Mouse (Mus musculus): Measurements from ENCODE around the gene Tmem53. TPM values are rescaled to one million over a fixed set of nuclear protein-coding genes. Genes with fewer than 3 reads are reported as not detected.

Tmem53 gene
- total and polyA plus RNA-seq, 3 experiments: 0.65 to 1.3 TPM; not detected in 1

- no peak overlapping the region for H3K27ac ChIP-seq (ENCODE audit: control insufficient read depth, low read depth, low read length)
- H3K4me3 ChIP-seq (ENCODE audit: control insufficient read depth in 1 of 2, insufficient read depth in 1 of 2, low read depth in 2 of 2, low read length in 2 of 2): no peak overlapping the region
- no peaks in the 10 kb centered on the region for H3K79me2 ChIP-seq (ENCODE audit: control insufficient read depth, insufficient read depth, low read length, poor library complexity)
- DNase-seq (ENCODE audit: low read depth, low spot score): no peak
- no peaks in the 10 kb centered on the region for H3K9me3 ChIP-seq (replicated peaks; ENCODE audit: insufficient read depth, low read length)
- H3K36me3 ChIP-seq (ENCODE audit: control insufficient read depth in 1 of 2, insufficient read depth in 2 of 2, low read length in 2 of 2): peaks cover 0 to 3% of the 10 kb centered on the region in 2 experiments; a peak in 1 of 4 replicates
- TF ChIP-seq BHLHE40 (IDR thresholded peaks at IDR 0.05; ENCODE audit: borderline replicate concordance, low read depth, low read length) (no peak), MXI1 (IDR thresholded peaks at IDR 0.05; ENCODE audit: low read depth, low read length) (no peak), CTCF (IDR thresholded peaks at IDR 0.05 in 2 of 3, conservative IDR thresholded peaks at IDR 0.05 in 1 of 3; ENCODE audit: control insufficient read depth in 1 of 3, insufficient read depth in 1 of 3, low read depth in 2 of 3, low read length in 3 of 3, poor library complexity in 1 of 3, severe bottlenecking in 1 of 3) (no peak), CHD2 (IDR thresholded peaks at IDR 0.05; ENCODE audit: low read length) (no peak), TBP (IDR thresholded peaks at IDR 0.05; ENCODE audit: low read depth, low read length) (no peak), USF2 (IDR thresholded peaks at IDR 0.05; ENCODE audit: borderline replicate concordance in 1 of 2, insufficient read depth in 1 of 2, low read depth in 1 of 2, low read length in 2 of 2) (no peak), CHD1 (IDR thresholded peaks at IDR 0.05; ENCODE audit: low read depth, low read length) (no peak), ZMIZ1 (IDR thresholded peaks at IDR 0.05; ENCODE audit: low read depth, low read length) (no peak), TAL1 (IDR thresholded peaks at IDR 0.05; ENCODE audit: low read length) (no peak)
- H3K9ac ChIP-seq (ENCODE audit: control insufficient read depth, low read depth, low read length, poor library complexity, severe bottlenecking): no peak overlapping the region
- peaks cover 0 to 11% of the 10 kb centered on the region in 2 experiments; a peak in 2 of 4 replicates for H3K4me1 ChIP-seq (ENCODE audit: control insufficient read depth in 1 of 2, insufficient read depth in 2 of 2, low read length in 2 of 2)
- H3K27me3 ChIP-seq (ENCODE audit: control insufficient read depth in 1 of 2, insufficient read depth in 2 of 2, low read length in 2 of 2): no peaks in the 10 kb centered on the region
Measured at GRCm38 (mm10) chr4:117262101-117262913, 10.6 kb downstream of the Tmem53 start.

- peaks cover 0 to 3% of the 10 kb centered on the region in 2 experiments; a peak in 1 of 4 replicates for H3K36me3 ChIP-seq (ENCODE audit: control insufficient read depth in 1 of 2, insufficient read depth in 2 of 2, low read length in 2 of 2)
- no peak overlapping the region for H3K27ac ChIP-seq (ENCODE audit: control insufficient read depth, low read depth, low read length)
- no peaks in the 10 kb centered on the region for H3K27me3 ChIP-seq (ENCODE audit: control insufficient read depth in 1 of 2, insufficient read depth in 2 of 2, low read length in 2 of 2)
- H3K4me1 ChIP-seq (ENCODE audit: control insufficient read depth in 1 of 2, insufficient read depth in 2 of 2, low read length in 2 of 2): peaks cover 0 to 11% of the 10 kb centered on the region in 2 experiments; a peak in 2 of 4 replicates
- no peak for TF ChIP-seq JUND (IDR thresholded peaks at IDR 0.05; ENCODE audit: low read depth, low read length)
- no peak for TF ChIP-seq TAL1 (IDR thresholded peaks at IDR 0.05; ENCODE audit: low read length)
- TF ChIP-seq CHD2 (IDR thresholded peaks at IDR 0.05; ENCODE audit: low read length): no peak
- TF ChIP-seq MXI1 (IDR thresholded peaks at IDR 0.05; ENCODE audit: low read depth, low read length): no peak
- TF ChIP-seq CHD1 (IDR thresholded peaks at IDR 0.05; ENCODE audit: low read depth, low read length): no peak
- DNase-seq (ENCODE audit: low read depth, low spot score): no peak
- no peak overlapping the region for H3K4me3 ChIP-seq (ENCODE audit: control insufficient read depth in 1 of 2, insufficient read depth in 1 of 2, low read depth in 2 of 2, low read length in 2 of 2)
- no peak overlapping the region for H3K9ac ChIP-seq (ENCODE audit: control insufficient read depth, low read depth, low read length, poor library complexity, severe bottlenecking)
- no peaks in the 10 kb centered on the region for H3K9me3 ChIP-seq (replicated peaks; ENCODE audit: insufficient read depth, low read length)
- no peaks in the 10 kb centered on the region for H3K79me2 ChIP-seq (ENCODE audit: control insufficient read depth, insufficient read depth, low read length, poor library complexity)
Measured at GRCm38 (mm10) chr4:117262987-117263386, 11.2 kb downstream of the Tmem53 start.

- no peak overlapping the region for H3K27ac ChIP-seq (ENCODE audit: control insufficient read depth, low read depth, low read length)
- no peaks in the 10 kb centered on the region for H3K79me2 ChIP-seq (ENCODE audit: control insufficient read depth, insufficient read depth, low read length, poor library complexity)
- peak; percentile 86 for DNase-seq (ENCODE audit: low read depth, low spot score)
- peaks cover 0 to 2% of the 10 kb centered on the region in 2 experiments; a peak in 1 of 4 replicates for H3K36me3 ChIP-seq (ENCODE audit: control insufficient read depth in 1 of 2, insufficient read depth in 2 of 2, low read length in 2 of 2)
- H3K9me3 ChIP-seq (replicated peaks; ENCODE audit: insufficient read depth, low read length): no peaks in the 10 kb centered on the region
- H3K27me3 ChIP-seq (ENCODE audit: control insufficient read depth in 1 of 2, insufficient read depth in 2 of 2, low read length in 2 of 2): no peaks in the 10 kb centered on the region
- TF ChIP-seq ZC3H11A (IDR thresholded peaks at IDR 0.05; ENCODE audit: low read depth, low read length) (peak; percentile 51), ZKSCAN1 (IDR thresholded peaks at IDR 0.05; ENCODE audit: low read depth, low read length) (no peak), RCOR1 (IDR thresholded peaks at IDR 0.05; ENCODE audit: low read depth, low read length) (0 out of 2 replicates have a peak, but pooled peaks have one; percentile 10), CTCF (IDR thresholded peaks at IDR 0.05 in 2 of 3, conservative IDR thresholded peaks at IDR 0.05 in 1 of 3; ENCODE audit: control insufficient read depth in 1 of 3, insufficient read depth in 1 of 3, low read depth in 2 of 3, low read length in 3 of 3, poor library complexity in 1 of 3, severe bottlenecking in 1 of 3) (peak; percentile 89 to 99 (median 94)), MYC (IDR thresholded peaks at IDR 0.05; ENCODE audit: low read depth, low read length) (0 out of 2 replicates have a peak, but pooled peaks have one; percentile 26), SMC3 (IDR thresholded peaks at IDR 0.05; ENCODE audit: low read depth, low read length) (peak; percentile 86), RAD21 (IDR thresholded peaks at IDR 0.05; ENCODE audit: low read depth, low read length) (peak; percentile 72), JUND (IDR thresholded peaks at IDR 0.05; ENCODE audit: low read depth, low read length) (0 out of 2 replicates have a peak, but pooled peaks have one; percentile 30), ZNF384 (IDR thresholded peaks at IDR 0.05; ENCODE audit: low read depth, low read length) (no peak), POLR2AphosphoS5 (IDR thresholded peaks at IDR 0.05; ENCODE audit: borderline replicate concordance, low read depth, low read length) (no peak)
- H3K4me1 ChIP-seq (ENCODE audit: control insufficient read depth in 1 of 2, insufficient read depth in 2 of 2, low read length in 2 of 2): no peaks in the 10 kb centered on the region; a peak in 1 of 4 replicates
- H3K9ac ChIP-seq (ENCODE audit: control insufficient read depth, low read depth, low read length, poor library complexity, severe bottlenecking): peak overlapping the region; percentile 39; the same call in 1 of the 2 replicates
- no peak overlapping the region for H3K4me3 ChIP-seq (ENCODE audit: control insufficient read depth in 1 of 2, insufficient read depth in 1 of 2, low read depth in 2 of 2, low read length in 2 of 2)
Measured at GRCm38 (mm10) chr4:117267284-117267683, 15.5 kb downstream of the Tmem53 start.
